Mouse (Mus musculus): ENCODE measurements around the gene Serpinb6e.

GRCm38 (mm10) chr13:33830751-33831150 lies 12.5 kb downstream of the Serpinb6e start:
- no peak for TF ChIP-seq CTCF (IDR thresholded peaks at IDR 0.05; ENCODE audit: extremely low read depth, insufficient read depth, insufficient read length, insufficient replicate concordance)
- TF ChIP-seq POLR2A (IDR thresholded peaks at IDR 0.05; ENCODE audit: low read depth, low read length): no peak
